ENCODE assay signal across 9 mouse cellular contexts in the genomic region with DNA sequence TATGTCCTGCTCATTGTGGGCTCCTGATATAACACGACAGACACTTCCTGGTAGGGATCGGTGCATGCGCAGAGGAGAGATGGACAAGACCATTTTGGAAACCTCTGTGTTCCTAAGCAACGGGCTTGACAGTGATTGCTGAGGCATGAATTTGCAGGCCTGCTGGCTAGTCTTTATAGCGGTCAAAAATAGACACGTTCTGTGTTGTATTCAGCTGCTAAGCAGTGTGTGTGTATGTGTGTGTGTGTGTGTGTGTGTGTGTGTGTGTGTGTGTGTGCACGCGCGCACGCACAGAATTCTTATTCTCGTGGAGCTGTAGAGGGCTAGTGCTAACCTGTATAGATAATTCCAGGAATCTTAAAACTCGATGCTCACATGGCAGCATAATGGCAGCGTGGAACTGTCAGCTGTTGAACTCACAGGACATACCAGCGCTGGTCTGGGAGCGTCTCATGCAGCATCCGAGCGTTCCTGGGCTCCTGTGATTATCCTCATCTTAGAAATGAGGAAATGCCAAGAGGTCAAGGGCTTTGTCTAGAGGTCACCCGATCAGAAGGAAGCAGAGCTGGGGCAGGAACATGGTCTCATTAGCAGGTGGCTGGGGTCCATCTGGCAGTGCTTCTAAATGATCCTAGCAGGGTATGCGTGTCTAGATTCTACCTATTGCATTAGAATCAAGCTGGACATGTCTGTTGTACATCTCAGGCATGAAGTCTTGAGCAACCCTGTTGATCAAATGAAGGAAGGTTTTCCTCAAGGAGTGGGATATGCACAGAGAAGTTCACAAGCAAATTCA.
A peak's percentile ranks its signal among the peaks of the same experiment; 100 is the strongest.
DNase-seq lines count a peak whose midpoint lies in the region; ATAC-seq and TF ChIP-seq lines count a peak whose summit lies in the region.
"Had no signal": no experiment of that assay in that cellular context is flagged by ENCODE, and none has a peak within 500 bp of the region (broad histone marks: within the 10 kb centered on the region; RNA-seq: fewer than 3 reads in every experiment).

No protein-coding gene starts in this region.

- ATAC-seq in midbrain, embryonic 13.5 days, result peak; percentile 57
- ATAC-seq in monocyte, adult 5-6 weeks (replicated peaks; ENCODE audit: insufficient number of reproducible peaks, low FRiP score, low TSS enrichment, poor library complexity, severe bottlenecking), result no peak

- no peak overlapping the region for H3K9ac ChIP-seq in midbrain, embryonic 13.5 days (replicated peaks)
- H3K9ac ChIP-seq: lung, embryonic 14.5 days had no signal

- no peak for TF ChIP-seq POLR2A in brain, embryonic 14.5 days (IDR thresholded peaks at IDR 0.05; ENCODE audit: borderline replicate concordance, extremely low read depth, insufficient read depth, insufficient read length, poor library complexity, severe bottlenecking)

- no peak overlapping the region for H3K4me3 ChIP-seq in midbrain, embryonic 13.5 days (replicated peaks)

- WGBS in midbrain, embryonic 13.5 days, result 57% methylated on average over 19 of the region's 19 CpGs

- DNase-seq in brain, embryonic 14.5 days (ENCODE audit: low read depth), result peak; percentile 68
- peak; percentile 43 to 56 for DNase-seq in cerebellum, postnatal 25 days
- peak; percentile 14 to 17 for DNase-seq in heart, postnatal 36 days
- no peak for DNase-seq in liver
- no peak for DNase-seq in spleen, postnatal 10 days (ENCODE audit: low spot score in 2 of 2)
- no peak for DNase-seq in adrenal gland, adult 18-20 months (ENCODE audit: low spot score in 2 of 2)
- DNase-seq: lung, embryonic 14.5 days had no signal

- H3K36me3 ChIP-seq in midbrain, embryonic 13.5 days, result no peaks in the 10 kb centered on the region

- no peaks in the 10 kb centered on the region for H3K9me3 ChIP-seq in midbrain, embryonic 13.5 days

- H3K27me3 ChIP-seq in midbrain, embryonic 13.5 days, result no peaks in the 10 kb centered on the region

- H3K27ac ChIP-seq in midbrain, embryonic 13.5 days, result 0 out of 2 replicates have a peak overlapping the region, but pooled peaks have one; percentile 35

- peaks cover 18% of the 10 kb centered on the region for H3K4me1 ChIP-seq in midbrain, embryonic 13.5 days (replicated peaks)

- intact Hi-C loops in heart, postnatal 36 days (cut with DNase I), result loop anchor here (5.0 kb wide), 1 partner anchor 379 kb away; the partner anchor contains the start of gene Sesn3

- H3K4me2 ChIP-seq in midbrain, embryonic 13.5 days (replicated peaks), result no peak overlapping the region
- H3K4me2 ChIP-seq: lung, embryonic 14.5 days had no signal

- no peak for TF ChIP-seq CTCF in brain, embryonic 14.5 days (IDR thresholded peaks at IDR 0.05; ENCODE audit: borderline replicate concordance, extremely low read depth, insufficient read depth, insufficient read length)

Comparison
In these comparisons a context has a peak if more than half of its experiments do, and no peak if none do; other contexts are left out.
1. DNase-seq: peak in brain, embryonic 14.5 days (single experiment), cerebellum, postnatal 25 days (2 of 2) and heart, postnatal 36 days (2 of 2); none in liver (single experiment), spleen, postnatal 10 days (0 of 2) and adrenal gland, adult 18-20 months (0 of 2).